Mouse (Mus musculus) Muller cell, postnatal 12 days (primary cell): ENCODE results near the gene Pde8b.

Experiments
- DNase-seq: peaks from one replicate; pipeline ENCODE4 v3.0.0-alpha.2; 2015; ENCODE audit errors: inconsistent ontology term

The Pde8b gene

DNA sequence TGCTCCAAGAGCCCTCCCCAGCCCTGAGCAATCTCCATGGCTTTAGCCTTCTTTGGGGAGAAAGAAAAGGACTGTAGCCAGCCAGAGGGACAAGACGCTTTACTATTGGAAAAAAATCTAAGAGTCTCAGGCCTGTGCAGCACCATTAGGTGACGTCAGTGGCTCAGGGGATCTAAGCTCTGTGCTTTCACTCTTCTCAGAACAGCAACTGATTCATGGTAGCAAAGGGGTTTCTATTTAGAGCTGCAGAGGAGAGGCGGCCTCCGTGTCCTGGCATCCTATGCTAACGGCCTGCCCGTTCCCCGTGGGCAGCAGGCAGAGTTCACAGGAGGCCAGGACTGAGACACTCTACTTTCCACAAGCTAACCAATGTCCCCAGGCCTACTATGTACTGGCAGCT, 169.1 kb downstream of the Pde8b start:
- DNase-seq: no peak

DNA sequence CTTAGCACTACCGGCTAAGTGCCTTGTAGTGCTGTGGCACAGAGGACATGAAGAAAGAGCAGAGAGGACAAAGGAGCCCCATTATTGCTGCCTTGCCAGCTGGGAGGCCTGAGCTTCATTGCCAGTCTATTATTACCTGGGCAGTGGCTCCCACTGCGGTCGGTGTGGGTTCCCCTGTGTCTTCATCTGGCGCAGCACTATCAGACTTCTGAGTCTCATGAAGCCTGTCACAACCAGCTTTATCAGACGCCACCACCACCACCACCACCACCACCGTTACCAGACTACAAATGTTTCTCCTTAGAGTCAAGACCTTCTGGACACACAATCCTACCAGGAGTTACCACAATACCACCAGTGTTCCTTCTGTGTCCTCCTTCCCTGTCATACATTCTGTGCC, 171.6 kb downstream of the Pde8b start:
- no peak for DNase-seq

DNA sequence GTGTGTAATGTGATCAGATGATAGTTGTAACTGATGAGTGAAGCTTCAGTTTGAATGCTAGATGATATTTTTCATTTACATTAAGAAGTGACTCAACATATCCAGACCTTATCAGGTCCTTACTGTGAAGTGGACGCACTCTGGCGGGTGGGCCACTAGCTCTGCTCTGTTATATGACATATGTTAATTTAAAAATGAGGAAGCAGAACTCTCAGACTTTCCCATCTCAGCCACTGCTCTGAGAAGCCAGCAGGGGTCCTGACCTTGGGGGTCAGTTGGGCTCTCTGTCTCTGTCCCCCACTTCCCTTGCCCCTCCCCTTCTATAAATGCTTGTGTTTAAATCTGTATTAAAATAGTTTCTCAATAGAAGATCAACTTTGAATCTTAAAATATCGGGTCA, 172.4 kb downstream of the Pde8b start:
- DNase-seq: no peak

DNA sequence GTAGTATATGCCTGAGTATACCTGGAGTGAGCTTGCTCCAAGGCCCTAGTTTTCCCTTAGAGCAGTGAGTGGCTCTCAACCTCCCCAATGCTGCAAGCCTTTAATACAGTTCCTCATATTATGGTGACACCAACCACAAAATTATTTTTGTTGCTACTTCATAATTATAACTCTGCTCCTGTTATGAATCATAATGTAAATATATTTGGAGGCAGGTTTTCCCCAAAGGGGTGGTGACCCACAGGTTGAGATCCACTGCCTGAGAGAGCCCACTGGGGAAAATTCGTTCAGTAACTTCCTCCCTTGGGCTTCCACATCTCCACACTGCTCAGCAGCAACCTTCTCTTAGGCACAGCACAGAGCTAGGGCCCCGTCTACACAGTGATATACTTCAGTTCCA, 174.0 kb downstream of the Pde8b start:
- DNase-seq: no peak

DNA sequence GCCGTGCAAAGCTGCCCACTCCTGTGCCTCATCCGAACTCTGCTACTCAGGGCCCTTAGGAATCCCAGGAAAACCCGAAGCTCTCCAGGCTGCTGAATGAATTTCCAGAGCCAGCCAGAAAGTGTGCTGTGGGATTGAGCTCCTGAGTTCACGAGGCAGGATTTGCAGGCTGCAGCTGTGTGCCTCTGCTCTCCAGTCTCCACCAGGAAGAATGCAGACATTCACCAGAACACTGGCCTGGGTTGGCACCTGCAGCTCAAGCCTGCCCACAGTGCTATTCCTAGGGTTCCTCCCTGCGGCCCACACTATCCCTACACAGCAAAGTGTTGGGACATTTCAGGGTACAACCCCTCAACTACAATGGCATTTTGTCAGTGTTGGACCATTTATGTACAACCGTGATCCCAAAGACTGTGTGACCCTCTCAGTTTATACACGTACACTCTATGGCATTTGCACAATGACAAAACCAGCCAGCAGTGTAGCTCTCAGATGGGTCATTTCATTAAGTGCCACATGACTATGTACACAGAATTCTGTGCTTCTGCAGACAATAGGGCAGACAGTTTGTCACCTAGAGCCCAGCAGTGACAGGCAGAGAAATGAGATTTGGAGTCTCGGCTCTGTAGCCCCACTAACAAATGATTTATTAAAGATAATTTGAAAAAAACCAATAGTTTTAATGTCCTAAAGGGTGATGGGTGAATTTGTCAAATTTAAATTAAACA, 176.5 kb downstream of the Pde8b start:
- peak; percentile 33 for DNase-seq

DNA sequence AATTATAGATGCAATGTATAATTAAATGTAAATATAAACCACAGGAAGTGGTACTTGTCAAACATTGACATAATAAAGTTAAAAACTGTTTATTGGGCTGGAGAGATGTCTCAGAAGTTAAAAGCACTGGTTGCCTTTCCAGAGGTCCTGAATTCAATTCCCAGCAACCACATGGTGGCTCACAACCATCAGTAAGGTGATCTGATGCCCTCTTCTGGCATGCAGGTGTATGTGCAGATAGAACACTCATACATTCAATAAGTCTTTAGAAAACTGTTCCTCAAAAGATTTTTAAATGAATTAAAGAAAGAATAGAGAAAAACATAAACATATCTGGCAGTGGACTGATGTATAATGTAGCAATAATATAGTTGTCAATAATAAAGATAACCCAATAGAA, 179.9 kb downstream of the Pde8b start:
- no peak for DNase-seq

DNA sequence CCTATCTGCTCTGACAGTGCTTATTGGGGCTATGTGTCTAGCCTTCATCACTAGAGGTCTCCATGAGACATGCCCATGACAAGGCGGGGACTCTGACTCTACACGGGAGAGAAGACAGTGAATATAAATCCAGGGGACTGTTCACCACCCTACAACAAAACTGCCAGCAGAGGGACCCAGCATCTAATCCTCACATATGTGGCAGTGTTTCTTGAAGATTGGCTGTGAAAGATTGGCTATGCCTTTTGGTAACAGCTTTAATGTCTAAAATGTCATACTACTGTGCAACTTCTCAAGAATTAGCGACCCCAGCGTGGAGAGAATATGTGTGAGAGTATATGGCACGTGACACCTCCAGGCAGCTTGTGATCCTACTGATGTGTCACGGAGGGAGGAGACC, 182.3 kb downstream of the Pde8b start:
- DNase-seq: peak; percentile 22

DNA sequence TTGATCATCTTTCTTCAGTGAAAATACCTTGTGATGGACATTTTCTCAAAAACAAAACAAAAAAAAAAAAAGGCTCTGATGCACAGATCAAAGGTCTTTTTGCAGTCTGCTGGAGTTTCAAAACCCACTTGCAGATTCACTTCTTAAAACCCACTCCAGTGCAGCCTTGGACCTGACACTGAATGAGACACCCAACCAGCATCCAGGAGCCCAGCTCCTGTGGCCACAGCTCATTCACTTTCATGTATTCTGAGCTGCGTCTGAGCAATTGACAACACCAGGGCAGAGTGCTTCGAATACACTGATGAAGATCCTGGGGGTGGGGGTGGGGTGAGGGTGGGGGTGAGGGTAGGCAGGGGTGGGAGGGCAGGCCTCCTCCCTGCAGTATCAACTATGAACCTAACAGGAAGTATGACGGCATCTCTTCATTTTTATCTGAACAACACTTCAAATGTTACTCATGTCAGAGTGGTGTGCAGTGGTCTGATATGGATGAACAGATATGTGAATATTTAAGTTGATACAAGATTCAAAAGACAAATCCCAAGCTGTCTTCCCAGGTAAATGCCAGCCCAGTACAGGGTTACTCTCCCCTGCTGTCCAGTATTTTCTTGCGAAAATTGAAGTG, 186.6 kb downstream of the Pde8b start:
- no peak for DNase-seq

DNA sequence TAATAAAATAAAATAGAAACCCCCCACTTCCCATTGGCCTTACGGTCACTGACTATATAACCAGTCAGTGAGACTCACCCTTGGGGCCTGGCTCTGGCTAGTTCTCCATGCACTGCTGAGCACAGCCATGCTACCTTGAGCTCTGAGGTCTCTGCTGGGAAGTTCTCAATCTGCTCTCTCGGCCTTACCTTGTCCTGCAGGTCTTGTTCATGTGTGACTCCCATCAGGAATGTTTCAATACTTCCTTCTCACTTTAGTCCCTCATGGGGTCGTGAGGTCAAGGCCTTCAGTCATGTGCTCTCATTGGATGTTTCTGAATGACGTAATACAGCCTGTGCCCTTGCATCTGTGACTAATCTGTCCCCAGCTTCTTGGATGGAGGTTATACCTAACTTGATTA, 191.3 kb downstream of the Pde8b start:
- no peak for DNase-seq

DNA sequence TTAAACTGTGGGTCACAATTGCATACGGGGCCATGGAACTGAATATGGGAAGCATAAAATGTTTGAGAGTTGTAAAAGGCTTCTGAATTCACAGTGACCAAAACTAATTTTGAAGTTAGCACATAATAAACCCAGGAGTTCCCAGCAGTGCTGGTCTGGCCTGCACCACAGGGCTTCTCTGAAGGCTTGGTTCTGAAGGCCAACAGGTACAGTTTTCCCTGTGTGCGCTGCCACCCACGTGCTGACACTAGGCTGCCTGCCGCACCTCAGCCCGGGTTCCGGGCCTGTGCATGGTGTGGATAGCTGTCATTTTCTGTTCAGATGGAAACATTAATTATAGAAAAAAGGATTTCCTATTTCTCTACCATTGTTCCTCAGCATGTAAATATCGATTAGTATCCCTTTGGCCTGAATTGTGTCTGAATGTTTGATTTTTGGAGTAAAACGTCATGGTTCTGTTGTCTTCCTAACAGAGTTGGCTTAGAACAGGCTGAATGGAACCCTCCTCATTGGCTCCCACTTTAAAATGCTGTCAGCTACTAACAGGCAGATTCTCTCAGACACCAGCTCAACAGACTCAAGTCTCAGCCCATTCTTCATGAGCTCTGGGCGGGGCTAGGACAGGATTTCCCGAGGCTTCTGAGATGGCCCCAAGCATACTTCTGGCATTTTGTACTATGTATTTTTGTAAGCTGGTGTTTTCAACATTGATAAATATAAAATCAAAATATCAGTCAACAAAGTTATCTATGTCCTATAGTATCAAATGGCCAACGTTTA, 193.4 kb downstream of the Pde8b start:
- no peak for DNase-seq

DNA sequence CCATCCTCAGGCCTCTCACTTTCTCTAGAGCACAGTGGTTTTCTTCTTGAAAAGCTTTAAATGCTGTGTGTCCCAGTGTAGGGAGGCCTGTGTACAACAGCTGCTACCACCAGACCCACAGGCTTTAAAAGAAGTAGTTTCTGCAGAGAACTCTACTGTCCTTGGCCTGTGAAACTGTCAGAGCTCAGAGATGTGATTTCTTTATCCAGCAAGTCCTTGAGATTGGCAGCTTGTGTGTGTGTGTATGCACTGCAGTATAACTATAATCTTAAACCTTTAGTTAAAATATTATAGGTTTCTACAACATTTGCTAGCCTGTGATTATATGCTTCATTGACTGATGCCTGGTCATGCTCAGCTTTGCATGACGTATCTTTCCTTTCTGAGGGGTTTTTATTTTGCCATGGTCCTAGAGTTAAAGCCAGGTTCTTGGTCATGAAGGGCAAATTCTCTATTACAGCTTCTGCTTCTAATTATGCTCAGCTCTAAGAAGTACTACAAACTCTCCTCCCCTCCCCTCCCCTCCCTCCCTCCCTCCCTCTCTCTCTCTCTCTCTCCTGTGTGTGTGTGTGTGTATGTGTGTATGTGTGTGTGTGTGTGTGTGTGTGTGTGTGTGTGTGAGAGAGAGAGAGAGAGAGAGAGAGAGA, 194.3 kb downstream of the Pde8b start:
- no peak for DNase-seq

DNA sequence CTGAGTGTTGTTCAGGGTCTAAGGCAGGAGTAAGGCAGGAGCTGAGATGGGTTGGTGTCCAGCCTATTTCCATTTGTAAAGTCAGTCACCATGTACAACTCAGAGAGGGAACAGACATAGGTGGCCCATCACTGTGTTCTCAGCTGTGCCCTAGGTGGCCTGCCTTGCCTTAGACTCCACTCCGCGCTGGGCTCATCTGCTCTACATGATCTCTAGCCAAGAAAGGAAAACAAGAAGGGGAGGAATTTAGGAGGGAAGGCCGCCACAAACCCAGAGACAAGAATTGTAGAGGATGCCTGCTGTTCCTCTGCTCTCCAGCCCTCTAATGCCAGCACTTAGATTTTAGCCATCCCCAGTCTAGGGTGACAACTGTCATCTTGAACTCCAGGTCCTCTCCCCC, 197.7 kb downstream of the Pde8b start:
- DNase-seq: no peak

DNA sequence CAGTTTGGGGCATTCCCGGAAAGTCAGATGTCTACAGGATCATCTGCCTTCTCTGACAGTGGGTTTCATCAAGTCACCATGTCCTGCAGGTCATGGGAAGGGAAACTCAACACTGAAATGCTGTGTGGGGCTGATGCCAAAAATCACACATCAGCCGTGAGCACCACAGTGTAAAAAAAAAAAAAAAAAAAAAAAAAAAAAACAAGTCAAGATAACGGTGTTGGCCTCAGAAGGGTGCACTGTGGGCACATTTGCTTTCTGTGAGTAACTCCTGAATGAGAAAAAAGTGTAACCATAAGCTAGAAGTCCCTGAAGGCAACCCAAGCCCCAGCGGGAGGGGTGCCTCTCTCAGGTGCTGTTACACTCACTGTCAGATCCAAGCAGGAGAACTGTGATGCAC, 199.7 kb downstream of the Pde8b start:
- no peak for DNase-seq

DNA sequence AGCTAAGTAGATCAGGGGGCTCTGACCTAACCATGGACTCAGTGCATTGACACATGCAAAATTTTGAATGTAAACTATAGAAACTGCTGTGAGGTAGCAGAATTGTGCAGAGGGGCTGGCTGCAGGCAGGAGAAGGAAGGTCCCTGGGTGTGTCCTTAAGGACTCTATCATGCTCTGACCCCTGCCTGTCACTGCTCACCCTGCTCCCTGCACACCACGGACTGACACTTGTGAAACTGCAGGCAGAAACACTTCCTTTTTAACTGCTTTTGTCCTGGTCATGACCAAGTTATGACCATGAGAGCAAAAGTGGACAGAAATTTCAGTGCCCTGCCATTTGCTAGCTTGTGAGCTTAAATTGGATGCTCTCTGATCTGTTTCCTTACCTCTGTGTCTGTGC, 206.0 kb downstream of the Pde8b start:
- DNase-seq: no peak

DNA sequence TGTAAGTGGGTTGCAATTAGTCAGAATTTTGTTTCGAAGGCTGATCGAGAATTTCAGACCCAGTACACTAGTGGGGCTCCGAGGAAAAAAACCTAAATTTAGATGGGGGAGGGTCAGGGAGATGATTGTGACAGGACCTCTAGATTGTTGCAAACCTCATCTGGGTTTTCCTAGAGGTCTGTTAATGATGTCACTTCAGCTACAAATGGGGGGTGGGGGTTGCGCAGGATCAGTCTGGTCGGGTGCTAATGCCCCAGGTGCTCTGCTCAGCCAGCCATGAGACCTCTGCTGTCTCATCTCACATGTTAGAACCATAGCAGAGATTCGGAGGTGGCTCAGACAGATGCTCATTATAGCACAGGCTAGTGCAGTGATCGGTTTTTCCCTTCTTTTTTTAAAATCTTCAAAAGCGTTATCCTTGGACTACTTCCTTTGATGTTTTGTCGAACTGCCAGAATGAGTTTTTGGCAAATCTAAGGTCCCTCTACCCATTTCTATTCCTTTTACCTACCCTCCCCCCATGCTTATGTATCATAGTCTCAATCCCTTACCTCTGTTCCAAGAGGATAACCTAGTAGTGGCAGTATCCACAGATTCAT, 209.9 kb downstream of the Pde8b start:
- no peak for DNase-seq

DNA sequence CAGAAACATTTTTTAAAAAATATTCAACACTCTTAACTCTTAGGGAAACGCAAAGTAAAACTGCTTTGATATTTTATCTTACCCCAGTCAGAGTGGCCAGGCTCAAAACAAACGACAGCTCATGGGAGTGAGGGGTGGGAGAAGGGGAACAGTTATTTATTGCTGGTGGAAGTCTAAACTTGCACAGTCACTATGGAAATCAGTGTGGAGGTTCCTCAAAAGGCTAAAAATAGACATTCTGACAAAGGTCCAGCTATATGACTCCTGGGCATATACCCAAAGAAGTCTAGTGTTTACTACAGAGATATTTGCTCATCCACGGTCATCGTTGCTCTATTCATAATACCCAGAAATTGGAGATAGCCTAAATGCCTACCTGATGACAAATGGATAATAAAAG, 211.9 kb downstream of the Pde8b start:
- DNase-seq: peak; percentile 17

DNA sequence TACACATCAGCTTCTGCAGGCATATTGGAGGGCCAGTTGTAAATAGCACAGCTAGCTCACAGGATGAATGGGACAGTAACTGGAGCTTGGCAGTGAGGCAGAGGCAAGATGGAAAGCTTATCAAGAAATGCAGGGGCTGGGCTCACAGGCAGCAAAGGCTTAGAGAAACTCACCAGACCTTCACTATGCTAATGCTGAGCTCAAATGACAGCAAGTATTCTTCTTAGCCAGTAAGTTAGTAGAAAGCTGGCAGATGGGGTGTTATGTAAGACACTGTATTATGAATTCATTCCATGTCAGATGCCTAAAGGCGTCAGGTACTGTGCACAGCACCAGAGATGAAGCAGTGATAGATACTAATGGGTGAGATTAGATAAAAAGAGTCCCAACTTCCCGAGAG, 215.4 kb downstream of the Pde8b start:
- no peak for DNase-seq

DNA sequence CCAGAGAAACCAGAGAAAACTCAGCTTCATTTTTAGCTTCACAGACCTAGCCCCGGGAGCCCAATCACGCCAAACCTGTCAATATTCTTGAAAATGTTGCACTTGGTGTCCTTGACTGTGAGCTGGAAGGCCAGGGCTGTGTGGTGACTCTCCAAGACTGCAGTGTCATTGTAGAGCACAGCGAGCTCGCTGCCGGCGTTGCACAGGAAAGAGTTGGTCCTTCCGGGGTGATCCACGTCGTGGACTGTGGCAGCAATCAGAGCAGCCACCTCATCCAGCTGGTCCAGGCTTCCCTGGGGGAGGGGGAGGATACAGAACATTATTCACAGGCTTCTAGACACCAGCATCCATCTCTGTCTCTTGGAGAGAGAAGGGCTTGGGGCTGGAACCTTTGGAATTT, 216.0 kb downstream of the Pde8b start:
- no peak for DNase-seq

DNA sequence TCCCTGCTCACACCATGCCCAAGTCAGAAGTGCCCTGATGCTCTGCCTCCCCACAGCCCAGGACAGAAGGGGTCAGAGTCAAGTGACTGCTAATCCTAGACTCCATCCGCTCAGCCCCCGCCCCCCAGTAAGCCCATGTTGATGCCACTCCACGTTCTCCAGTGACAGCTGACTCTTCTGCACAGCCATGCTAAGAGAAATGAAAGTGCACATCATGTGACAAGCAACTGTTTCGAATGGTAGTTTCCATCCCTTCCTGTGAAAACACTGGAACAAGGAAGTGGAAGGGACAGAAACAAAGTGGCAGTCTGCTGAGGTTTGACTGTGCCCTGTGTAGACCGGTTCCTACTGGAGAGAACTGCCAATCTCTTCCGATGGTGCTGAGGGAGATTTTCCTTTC, 217.2 kb downstream of the Pde8b start:
- no peak for DNase-seq

DNA sequence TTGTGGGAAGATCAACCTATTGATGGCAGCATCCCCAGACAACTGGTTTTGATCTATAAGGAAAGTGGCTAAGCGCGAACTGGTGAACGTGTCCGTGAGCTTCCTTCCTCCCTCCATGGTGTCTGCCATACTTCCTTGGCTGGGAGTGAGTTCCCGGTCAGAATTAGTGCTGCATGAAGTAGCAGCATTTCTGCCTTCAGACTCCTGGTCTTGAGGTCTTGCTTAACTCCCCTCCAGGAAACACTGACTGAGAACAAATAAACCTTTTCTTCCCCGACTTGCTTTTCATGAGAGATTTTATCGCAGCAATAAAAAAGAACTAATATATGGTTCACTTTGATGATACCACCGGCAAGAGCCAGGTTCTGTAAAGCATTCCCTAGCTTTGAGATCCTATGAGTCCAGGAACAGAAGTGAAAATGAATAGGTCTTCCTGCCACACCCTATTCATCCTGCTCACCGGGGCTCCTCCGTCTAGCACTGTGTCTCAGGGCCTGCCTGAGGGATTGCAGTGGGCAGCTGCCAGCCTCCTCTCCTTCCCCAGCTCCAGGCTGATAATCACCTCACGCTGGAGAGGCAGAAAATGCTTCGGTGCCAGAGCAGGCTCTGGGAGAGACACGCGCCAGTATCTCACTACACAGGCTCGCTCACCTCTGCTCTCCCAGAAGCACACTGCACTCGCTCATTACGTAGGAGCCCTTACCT, 217.9 kb downstream of the Pde8b start:
- no peak for DNase-seq

DNA sequence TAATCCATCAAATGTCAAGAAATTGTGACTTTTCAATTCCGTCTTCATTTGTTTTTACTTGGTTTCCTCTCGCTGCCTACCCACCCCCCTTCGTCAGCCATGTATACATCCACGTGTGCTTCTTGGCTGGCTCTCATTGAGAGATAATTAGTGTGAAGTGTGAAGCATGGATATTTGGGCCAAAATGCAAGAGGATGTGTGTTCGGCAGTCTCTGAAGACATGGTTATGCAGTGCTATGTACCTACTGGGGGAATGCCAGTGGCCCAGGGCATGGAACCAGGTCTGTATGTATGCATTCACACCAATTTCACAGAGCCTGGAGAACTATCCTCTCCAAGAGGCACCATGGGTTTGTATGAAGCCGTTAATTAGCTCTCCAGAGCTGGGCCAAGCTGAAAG, 219.3 kb downstream of the Pde8b start:
- DNase-seq: no peak

DNA sequence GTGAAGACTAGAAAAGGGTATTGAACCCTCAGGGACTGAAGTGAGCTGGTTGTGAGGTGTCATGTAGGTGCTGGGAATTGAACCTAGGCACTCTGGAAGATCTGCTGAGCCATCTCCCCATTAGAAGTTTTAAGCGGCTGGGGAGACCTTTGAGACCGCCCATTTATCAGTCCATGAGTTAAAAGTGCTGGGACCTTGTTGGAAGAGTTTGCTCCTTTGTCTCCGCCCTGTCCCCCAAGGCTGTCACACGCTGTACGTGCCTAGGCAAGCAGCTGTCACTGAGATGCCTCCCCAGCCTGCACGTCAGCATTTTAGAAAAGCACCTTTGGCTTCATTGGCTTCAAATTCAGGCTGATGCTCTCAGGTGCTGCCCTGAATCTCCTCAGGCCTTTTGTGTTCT, 229.9 kb downstream of the Pde8b start:
- no peak for DNase-seq
